Mouse (Mus musculus) CH12.LX (cell line): ENCODE results near the gene Nos2. TPM values are rescaled to one million over a fixed set of nuclear protein-coding genes. Genes with fewer than 3 reads are reported as not detected.

Experiments
- DNase-seq: peaks from one replicate; pipeline ENCODE4 v3.0.0-alpha.2; 2013; ENCODE audit errors: extremely low read depth
- H3K27ac ChIP-seq: 2 replicates; pipeline ENCODE4 v1.5.1; 2012; ENCODE audit warnings: low read depth, mild to moderate bottlenecking, control low read depth, moderate library complexity; ENCODE audit not compliant: insufficient read depth
- H3K27me3 ChIP-seq: replicated peaks from 2 replicates; pipeline ENCODE3; 2012; ENCODE audit warnings: inconsistent platforms
- H3K36me3 ChIP-seq, 2 experiments: replicated peaks in 1 of 2; 2 replicates each; pipeline versions ENCODE3 to v1.6.1; 2012; ENCODE audit warnings: inconsistent platforms in 1 of 2, low read length in 1 of 2, mild to moderate bottlenecking in 1 of 2, mixed read lengths in 1 of 2, moderate library complexity in 1 of 2; ENCODE audit not compliant: control insufficient read depth in 1 of 2, insufficient read depth in 1 of 2
- H3K4me1 ChIP-seq, 2 experiments: 2 replicates each; pipeline ENCODE4 v1.6.1; 2012; ENCODE audit warnings: inconsistent platforms in 1 of 2, moderate library complexity in 1 of 2; ENCODE audit not compliant: insufficient read depth in 2 of 2, control insufficient read depth in 1 of 2
- H3K4me2 ChIP-seq: 2 replicates; pipeline ENCODE4 v1.6.1; 2012; ENCODE audit warnings: low read depth, mild to moderate bottlenecking, control low read depth; ENCODE audit not compliant: poor library complexity, insufficient read depth, severe bottlenecking
- H3K4me3 ChIP-seq, 3 experiments: fragments of 150-350 bp in 1 of 3; sonication (generic) in 1 of 3; replicated peaks in 1 of 3; 2 replicates each; pipeline versions ENCODE3 to v1.5.1; 2011 to 2012; ENCODE audit warnings: low read depth in 2 of 3, low read length in 2 of 3, mild to moderate bottlenecking in 2 of 3, moderate library complexity in 2 of 3, control low read depth in 1 of 3, improper control_type of control experiment in 1 of 3, inconsistent platforms in 1 of 3, mixed read lengths in 1 of 3; ENCODE audit not compliant: poor library complexity in 1 of 3
- H3K79me2 ChIP-seq: replicated peaks from 2 replicates; pipeline ENCODE4 v1.6.1; 2012; ENCODE audit warnings: mild to moderate bottlenecking, moderate library complexity; ENCODE audit not compliant: control insufficient read depth, poor library complexity, insufficient read depth, severe bottlenecking; ENCODE audit errors: extremely low read depth
- H3K9ac ChIP-seq: 2 replicates; pipeline ENCODE4 v1.6.1; 2012; ENCODE audit warnings: low read depth, mild to moderate bottlenecking, control low read depth, moderate library complexity; ENCODE audit not compliant: insufficient read depth
- H3K9me3 ChIP-seq: replicated peaks from 2 replicates; pipeline ENCODE3; 2012; ENCODE audit warnings: low read length, inconsistent platforms, mixed read lengths
- BHLHE40 ChIP-seq: IDR thresholded peaks from 2 replicates; pipeline ENCODE4 v1.6.1; 2011; ENCODE audit warnings: mild to moderate bottlenecking, low read depth, low read length, improper control_type of control experiment
- CTCF ChIP-seq, 2 experiments: IDR thresholded peaks in 1 of 2; conservative IDR thresholded peaks in 1 of 2; 2 replicates each; pipeline ENCODE4 v1.5.1; 2011 to 2012; ENCODE audit warnings: low read depth in 2 of 2, low read length in 2 of 2, improper control_type of control experiment in 1 of 2, inconsistent platforms in 1 of 2, mild to moderate bottlenecking in 1 of 2, moderate library complexity in 1 of 2
- ELF1 ChIP-seq: IDR thresholded peaks from 2 replicates; pipeline ENCODE4 v1.6.1; 2014; ENCODE audit warnings: low read depth, mild to moderate bottlenecking, inconsistent platforms, low read length, improper control_type of control experiment
- EP300 ChIP-seq: IDR thresholded peaks from 2 replicates; pipeline ENCODE4 v1.6.1; 2011; ENCODE audit warnings: low read length, improper control_type of control experiment
- ETS1 ChIP-seq: conservative IDR thresholded peaks from 2 replicates; pipeline ENCODE4 v1.6.1; 2012; ENCODE audit warnings: low read depth, mild to moderate bottlenecking, inconsistent platforms, low read length, improper control_type of control experiment, moderate library complexity
- GABPA ChIP-seq: IDR thresholded peaks from 2 replicates; pipeline ENCODE4 v1.6.1; 2012; ENCODE audit warnings: low read depth, low read length, improper control_type of control experiment, inconsistent platforms; ENCODE audit not compliant: insufficient replicate concordance
- IRF4 ChIP-seq: IDR thresholded peaks from 2 replicates; pipeline ENCODE4 v1.6.1; 2014; ENCODE audit warnings: low read depth, mild to moderate bottlenecking, inconsistent platforms, low read length, improper control_type of control experiment
- JUND ChIP-seq: conservative IDR thresholded peaks from 2 replicates; pipeline ENCODE4 v1.6.1; 2011; ENCODE audit warnings: low read depth, low read length, improper control_type of control experiment
- MAFK ChIP-seq: IDR thresholded peaks from 2 replicates; pipeline ENCODE4 v1.6.1; 2011; ENCODE audit warnings: low read length, improper control_type of control experiment; ENCODE audit not compliant: insufficient replicate concordance
- MAX ChIP-seq: IDR thresholded peaks from 2 replicates; pipeline ENCODE4 v1.6.1; 2011; ENCODE audit warnings: low read length, improper control_type of control experiment
- MAZ ChIP-seq: IDR thresholded peaks from 2 replicates; pipeline ENCODE4 v1.6.1; 2012; ENCODE audit warnings: low read depth, mild to moderate bottlenecking, inconsistent platforms, low read length, improper control_type of control experiment, moderate library complexity
- MEF2A ChIP-seq: IDR thresholded peaks from 2 replicates; pipeline ENCODE4 v1.6.1; 2014; ENCODE audit warnings: low read depth, mild to moderate bottlenecking, inconsistent platforms, low read length, improper control_type of control experiment, borderline replicate concordance
- MXI1 ChIP-seq: IDR thresholded peaks from 2 replicates; pipeline ENCODE4 v1.6.1; 2011; ENCODE audit warnings: mild to moderate bottlenecking, low read depth, low read length, improper control_type of control experiment
- MYC ChIP-seq: IDR thresholded peaks from 2 replicates; pipeline ENCODE4 v1.6.1; 2011; ENCODE audit warnings: low read depth, mild to moderate bottlenecking, improper control_type of control experiment, low read length
- NELFE ChIP-seq: IDR thresholded peaks from 2 replicates; pipeline ENCODE4 v1.6.1; 2011; ENCODE audit warnings: low read depth, low read length, improper control_type of control experiment
- NRF1 ChIP-seq: IDR thresholded peaks from 2 replicates; pipeline ENCODE4 v1.6.1; 2014; ENCODE audit warnings: low read depth, mild to moderate bottlenecking, inconsistent platforms, low read length, improper control_type of control experiment, moderate library complexity
- RAD21 ChIP-seq: IDR thresholded peaks from 2 replicates; pipeline ENCODE4 v1.6.1; 2011; ENCODE audit warnings: low read depth, mild to moderate bottlenecking, low read length, improper control_type of control experiment, moderate library complexity
- RCOR1 ChIP-seq: conservative IDR thresholded peaks from 2 replicates; pipeline ENCODE4 v1.6.1; 2012; ENCODE audit warnings: low read depth, mild to moderate bottlenecking, inconsistent platforms, low read length, improper control_type of control experiment
- SMC3 ChIP-seq: IDR thresholded peaks from 2 replicates; pipeline ENCODE4 v1.6.1; 2011; ENCODE audit warnings: low read depth, low read length, improper control_type of control experiment
- ZC3H11A ChIP-seq: IDR thresholded peaks from 2 replicates; pipeline ENCODE4 v1.6.1; 2012; ENCODE audit warnings: low read depth, mild to moderate bottlenecking, inconsistent platforms, low read length, improper control_type of control experiment
- ZKSCAN1 ChIP-seq: IDR thresholded peaks from 2 replicates; pipeline ENCODE4 v1.6.1; 2012; ENCODE audit warnings: low read depth, inconsistent platforms, low read length, improper control_type of control experiment, borderline replicate concordance
- dilution Hi-C: fragments of 300-500 bp; cut with MboI; formaldehyde crosslinking; loops from 2 replicates; pipeline ENCODE4 v1.14.3; 2020; ENCODE audit warnings: low sequenced_read_pairs; ENCODE audit not compliant: extremely low pct_unique_long_range_greater_than_20kb, extremely low pct_ligation_motif_present
- in situ Hi-C: fragments of 300-500 bp; cut with MboI; formaldehyde crosslinking; loops from 3 replicates; pipeline ENCODE4 v1.14.3; 2019; ENCODE audit warnings: low sequenced_read_pairs, low pct_ligation_motif_present, low pct_unique_long_range_greater_than_20kb, mixed read lengths
- polyA plus RNA-seq: library from polyadenylated mRNA; unstranded; fragments of >175 nt; gene quantifications from 2 replicates; pipeline ENCODE4 v1.2.1, GENCODE M21; 2012; ENCODE audit warnings: low read depth; ENCODE audit not compliant: insufficient read length
- total RNA-seq, 2 experiments: library from RNA; depleted of rRNA; stranded (reverse); fragments of 300-350 nt in 1 of 2; fragments of >200 nt in 1 of 2; gene quantifications; 2 replicates each; pipeline ENCODE4 v1.2.3; 2012 to 2014

Gene Nos2
- total and polyA plus RNA-seq, 3 experiments: 1.6 to 3.4 (median 1.8) TPM

- in situ Hi-C loops: no loop called here
- H3K4me2 ChIP-seq: no peak overlapping the region
- H3K27me3 ChIP-seq: no peaks in the 10 kb centered on the region
- dilution Hi-C loops: no loop called here
- DNase-seq: no peak
- peaks cover 20 to 86% of the 10 kb centered on the region in 2 experiments for H3K4me1 ChIP-seq
- TF ChIP-seq MAX (peak; percentile 43; the same call in 1 of the 2 replicates), MXI1 (no peak), NRF1 (no peak), ZC3H11A (no peak), IRF4 (peak; percentile 74; the same call in 1 of the 2 replicates), MAZ (no peak), ETS1 (peak; percentile 69), BHLHE40 (peak; percentile 17; the same call in 1 of the 2 replicates), MEF2A (0 out of 2 replicates have a peak, but pooled peaks have one; percentile 14), EP300 (peak; percentile 73), RCOR1 (0 out of 2 replicates have a peak, but pooled peaks have one; percentile 61), JUND (no peak)
- TF ChIP-seq, all 38 proteins: peak for 7
- no peaks in the 10 kb centered on the region for H3K79me2 ChIP-seq
- H3K9ac ChIP-seq: peak overlapping the region; percentile 5; the same call in 1 of the 2 replicates
- H3K27ac ChIP-seq: no peak overlapping the region
- H3K36me3 ChIP-seq: peaks cover 0 to 3% of the 10 kb centered on the region in 2 experiments
- H3K9me3 ChIP-seq: no peaks in the 10 kb centered on the region
- no peak overlapping the region for H3K4me3 ChIP-seq
Observed at GRCm38 (mm10) chr11:78919745-78920144, 842 bp upstream of the Nos2 start.

- in situ Hi-C loops: no loop called here
- H3K79me2 ChIP-seq: no peaks in the 10 kb centered on the region
Observed at GRCm38 (mm10) chr11:78922678-78923407, 2.3 kb downstream of the Nos2 start.

More at GRCm38 (mm10) chr11:78922678-78923407, 2.3 kb downstream of the Nos2 start:
- H3K4me2 ChIP-seq: no peak overlapping the region
- peak; percentile 79 for DNase-seq
- no peak overlapping the region for H3K4me3 ChIP-seq
- no peak overlapping the region for H3K27ac ChIP-seq
- no peaks in the 10 kb centered on the region for H3K9me3 ChIP-seq
- TF ChIP-seq IRF4: 0 out of 2 replicates have a peak, but pooled peaks have one; percentile 53
- peak; percentile 38; the same call in 1 of the 2 replicates for TF ChIP-seq ELF1
- no peak for TF ChIP-seq ZKSCAN1
- TF ChIP-seq ETS1: no peak
- peak; percentile 98 for TF ChIP-seq SMC3
- 0 out of 2 replicates have a peak, but pooled peaks have one; percentile 25 for TF ChIP-seq JUND
- TF ChIP-seq ZC3H11A: peak; percentile 89
- TF ChIP-seq RAD21: peak; percentile 98
- TF ChIP-seq GABPA: no peak
- peak; percentile 74 for TF ChIP-seq MAFK
- peak; percentile 99 for TF ChIP-seq CTCF (conservative IDR thresholded peaks at IDR 0.05 in 1 of 2, IDR thresholded peaks at IDR 0.05 in 1 of 2; ENCODE audit: low read depth in 2 of 2, low read length in 2 of 2)
- TF ChIP-seq MAZ: 0 out of 2 replicates have a peak, but pooled peaks have one; percentile 45
- peak; percentile 35; the same call in 1 of the 2 replicates for TF ChIP-seq MYC
- no peak for TF ChIP-seq EP300
- TF ChIP-seq MEF2A: 0 out of 2 replicates have a peak, but pooled peaks have one; percentile 27
- TF ChIP-seq NELFE: peak; percentile 60; the same call in 1 of the 2 replicates
- H3K4me1 ChIP-seq: peaks cover 8 to 63% of the 10 kb centered on the region in 2 experiments; a peak in 3 of 4 replicates
- peaks cover 0 to 9% of the 10 kb centered on the region in 2 experiments for H3K36me3 ChIP-seq
- H3K27me3 ChIP-seq: no peaks in the 10 kb centered on the region
- H3K9ac ChIP-seq: no peak overlapping the region
- dilution Hi-C loops: no loop called here
